20 mouse cellular contexts compared by ENCODE assay signal in the genomic region with DNA sequence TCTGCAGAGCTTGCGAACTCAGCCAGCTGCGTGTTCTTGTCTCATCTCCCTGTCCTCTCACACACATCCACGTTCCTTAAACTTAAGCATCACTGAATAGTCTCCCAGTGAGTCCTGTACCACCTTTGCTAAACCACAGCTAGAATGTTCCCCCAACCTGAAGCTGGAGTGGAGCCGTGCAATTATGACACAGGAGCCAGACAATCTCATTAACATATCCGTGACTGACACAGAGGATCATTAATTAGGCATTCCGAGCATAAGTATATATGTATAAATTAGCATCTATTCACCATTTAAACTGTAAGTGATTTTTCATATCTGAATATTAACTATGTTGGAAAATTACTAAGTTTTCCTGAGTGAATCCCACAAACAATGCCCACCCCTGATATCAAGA.
DNase-seq lines count a peak whose midpoint lies in the region; ATAC-seq and TF ChIP-seq lines count a peak whose summit lies in the region.
"Had no signal": no experiment of that assay in that cellular context is flagged by ENCODE, and none has a peak within 500 bp of the region (broad histone marks: within the 10 kb centered on the region; RNA-seq: fewer than 3 reads in every experiment).

No protein-coding gene starts in this region.

- WGBS in hindbrain, embryonic 12.5 days: 75% methylated on average over 6 of the region's 6 CpGs
- WGBS in hindbrain, postnatal 0 days: 52% methylated on average over 6 of the region's 6 CpGs
- 61% methylated on average over 6 of the region's 6 CpGs for WGBS in neural tube, embryonic 13.5 days
- 41% methylated on average over 6 of the region's 6 CpGs for WGBS in forebrain, embryonic 16.5 days

- 0 out of 2 replicates have a peak, but pooled peaks cover 3% of the 10 kb centered on the region for H3K9me3 ChIP-seq in hindbrain, embryonic 12.5 days (replicated peaks)
- no peaks in the 10 kb centered on the region for H3K9me3 ChIP-seq in hindbrain, postnatal 0 days (ENCODE audit: low read length)
- no peaks in the 10 kb centered on the region for H3K9me3 ChIP-seq in neural tube, embryonic 13.5 days
- peaks cover 3% of the 10 kb centered on the region; the same call in 1 of the 2 replicates for H3K9me3 ChIP-seq in forebrain, embryonic 16.5 days (ENCODE audit: control insufficient read depth, low read length)
- H3K9me3 ChIP-seq: embryonic facial prominence, embryonic 12.5 days; heart, embryonic 15.5 days; intestine, embryonic 15.5 days had no signal

- H3K4me1 ChIP-seq in hindbrain, embryonic 12.5 days: peaks cover 41% of the 10 kb centered on the region
- H3K4me1 ChIP-seq in hindbrain, postnatal 0 days (ENCODE audit: insufficient read depth, low read length): no peaks in the 10 kb centered on the region; the same call in 1 of the 2 replicates
- peaks cover 50% of the 10 kb centered on the region for H3K4me1 ChIP-seq in neural tube, embryonic 13.5 days (replicated peaks)
- peaks cover 26% of the 10 kb centered on the region for H3K4me1 ChIP-seq in forebrain, embryonic 16.5 days (replicated peaks; ENCODE audit: control insufficient read depth, insufficient read depth, low read length)
- H3K4me1 ChIP-seq: heart, embryonic 15.5 days; intestine, embryonic 15.5 days had no signal

- H3K9ac ChIP-seq in hindbrain, embryonic 12.5 days: no peak overlapping the region
- no peak overlapping the region for H3K9ac ChIP-seq in hindbrain, postnatal 0 days (replicated peaks; ENCODE audit: low read length)
- H3K9ac ChIP-seq in neural tube, embryonic 13.5 days: no peak overlapping the region
- H3K9ac ChIP-seq in forebrain, embryonic 16.5 days (replicated peaks; ENCODE audit: low read depth, low read length): no peak overlapping the region
- H3K9ac ChIP-seq: embryonic facial prominence, embryonic 12.5 days; heart, embryonic 15.5 days; intestine, embryonic 15.5 days had no signal

- TF ChIP-seq CTCF in hindbrain, postnatal 0 days (IDR thresholded peaks at IDR 0.05; ENCODE audit: low read depth): no peak

- H3K27ac ChIP-seq in hindbrain, embryonic 12.5 days: no peak overlapping the region; the same call in 1 of the 2 replicates
- H3K27ac ChIP-seq in hindbrain, postnatal 0 days: no peak overlapping the region
- no peak overlapping the region for H3K27ac ChIP-seq in neural tube, embryonic 13.5 days (replicated peaks)
- peak overlapping the region; percentile 2; the same call in 1 of the 2 replicates for H3K27ac ChIP-seq in forebrain, embryonic 16.5 days (ENCODE audit: low read length)
- H3K27ac ChIP-seq: embryonic facial prominence, embryonic 12.5 days; heart, adult 2 months; heart, embryonic 15.5 days; intestine, embryonic 15.5 days had no signal

- no peak overlapping the region for H3K4me2 ChIP-seq in hindbrain, embryonic 12.5 days (replicated peaks)
- no peak overlapping the region for H3K4me2 ChIP-seq in hindbrain, postnatal 0 days (ENCODE audit: low read depth, low read length)
- no peak overlapping the region for H3K4me2 ChIP-seq in neural tube, embryonic 13.5 days
- H3K4me2 ChIP-seq in forebrain, embryonic 16.5 days (ENCODE audit: low read length): no peak overlapping the region
- H3K4me2 ChIP-seq: embryonic facial prominence, embryonic 12.5 days; heart, embryonic 11.5 days; heart, embryonic 15.5 days; intestine, embryonic 15.5 days had no signal

- no peak for DNase-seq in hindbrain, postnatal 0 days (ENCODE audit: low spot score)
- no peak for DNase-seq in neural tube, embryonic 10.5 days (ENCODE audit: extremely low spot score, low spot score)
- DNase-seq in cerebellum, adult 11 months: no peak
- DNase-seq: adrenal gland, adult 8-10 months; adrenal gland, postnatal 36 days; cerebellum, adult 11-12 months; cerebellum, adult 9-10 months; cerebellum, postnatal 25 days; gastrocnemius, postnatal 36 days; heart, adult 2 months; heart, postnatal 14 days; kidney, adult 18-20 months had no signal

- no peak overlapping the region for H3K4me3 ChIP-seq in hindbrain, embryonic 12.5 days
- H3K4me3 ChIP-seq in hindbrain, postnatal 0 days (ENCODE audit: low read length): no peak overlapping the region
- H3K4me3 ChIP-seq in neural tube, embryonic 13.5 days: no peak overlapping the region
- H3K4me3 ChIP-seq in forebrain, embryonic 16.5 days (replicated peaks; ENCODE audit: low read length): no peak overlapping the region
- H3K4me3 ChIP-seq: embryonic facial prominence, embryonic 12.5 days; heart, adult 2 months; heart, embryonic 15.5 days; hindbrain, embryonic 10.5 days; intestine, embryonic 15.5 days had no signal

- ATAC-seq in hindbrain, embryonic 12.5 days (ENCODE audit: low FRiP score): 0 out of 2 replicates have a peak, but pooled peaks have one; percentile 23
- no peak for ATAC-seq in hindbrain, postnatal 0 days
- ATAC-seq in neural tube, embryonic 13.5 days (ENCODE audit: low read depth): 0 out of 2 replicates have a peak, but pooled peaks have one; percentile 9
- ATAC-seq in forebrain, embryonic 16.5 days: peak; percentile 49
- ATAC-seq: intestine, embryonic 15.5 days had no signal

- H3K36me3 ChIP-seq in hindbrain, embryonic 12.5 days: no peaks in the 10 kb centered on the region
- H3K36me3 ChIP-seq in hindbrain, postnatal 0 days (ENCODE audit: insufficient read depth, low read length): no peaks in the 10 kb centered on the region
- H3K36me3 ChIP-seq in neural tube, embryonic 13.5 days: no peaks in the 10 kb centered on the region
- no peaks in the 10 kb centered on the region for H3K36me3 ChIP-seq in forebrain, embryonic 16.5 days (ENCODE audit: control insufficient read depth, insufficient read depth)
- H3K36me3 ChIP-seq: embryonic facial prominence, embryonic 12.5 days; heart, embryonic 15.5 days; hindbrain, embryonic 10.5 days; intestine, embryonic 15.5 days had no signal

- H3K27me3 ChIP-seq in hindbrain, embryonic 12.5 days: no peaks in the 10 kb centered on the region
- H3K27me3 ChIP-seq in hindbrain, postnatal 0 days (ENCODE audit: insufficient read depth, low read length): no peaks in the 10 kb centered on the region
- H3K27me3 ChIP-seq in neural tube, embryonic 13.5 days: no peaks in the 10 kb centered on the region
- no peaks in the 10 kb centered on the region for H3K27me3 ChIP-seq in forebrain, embryonic 16.5 days (replicated peaks; ENCODE audit: control insufficient read depth, insufficient read depth, low read length)
- H3K27me3 ChIP-seq: embryonic facial prominence, embryonic 12.5 days; heart, embryonic 15.5 days; intestine, embryonic 15.5 days had no signal
